Mouse (Mus musculus) heart, postnatal 0 days (tissue): ENCODE measurements around the gene 4931428L18Rik. TPM values are rescaled to one million over a fixed set of nuclear protein-coding genes. Genes with fewer than 3 reads are reported as not detected.

ENCODE experiments used
- ATAC-seq: fragments of 200-750 bp; cut with Nextera tagmentation; 2 replicates; pipeline ENCODE4 v1.8.0; 2017; ENCODE audit warnings: low read depth, moderate number of reproducible peaks, moderate library complexity; ENCODE audit not compliant: insufficient read depth
- DNase-seq: peaks from one replicate; pipeline ENCODE4 v3.0.0-alpha.2; 2016; ENCODE audit warnings: low spot score
- H3K27ac ChIP-seq: fragments of 300-500 bp; sonication (generic); 2 replicates; pipeline ENCODE4 v1.5.1; 2014; ENCODE audit warnings: low read depth, mild to moderate bottlenecking
- H3K27me3 ChIP-seq: fragments of 300-500 bp; sonication (generic); 2 replicates; pipeline ENCODE4 v1.6.1; 2014; ENCODE audit warnings: low read length, mixed read lengths; ENCODE audit not compliant: control insufficient read depth, insufficient read depth
- H3K36me3 ChIP-seq: fragments of 300-500 bp; sonication (generic); replicated peaks from 2 replicates; pipeline ENCODE4 v1.6.1; 2014; ENCODE audit warnings: low read length, mixed read lengths; ENCODE audit not compliant: control insufficient read depth, insufficient read depth
- H3K4me1 ChIP-seq: fragments of 300-500 bp; sonication (generic); 2 replicates; pipeline ENCODE4 v1.6.1; 2014; ENCODE audit warnings: antibody characterized with exemption; ENCODE audit not compliant: control insufficient read depth, insufficient read depth
- H3K4me2 ChIP-seq: fragments of 300-500 bp; sonication (generic); 2 replicates; pipeline ENCODE4 v1.6.1; 2014; ENCODE audit warnings: low read depth, mild to moderate bottlenecking, low read length, moderate library complexity
- H3K4me3 ChIP-seq: fragments of 300-500 bp; sonication (generic); 2 replicates; pipeline ENCODE4 v1.5.1; 2014; ENCODE audit warnings: low read depth, low read length
- H3K9ac ChIP-seq: fragments of 300-500 bp; sonication (generic); replicated peaks from 2 replicates; pipeline ENCODE4 v1.6.1; 2014; ENCODE audit warnings: low read depth, low read length, mixed read lengths
- H3K9me3 ChIP-seq: fragments of 300-500 bp; sonication (generic); replicated peaks from 2 replicates; pipeline ENCODE4 v1.6.1; 2016; ENCODE audit warnings: low read length; ENCODE audit not compliant: control insufficient read depth
- CTCF ChIP-seq: IDR thresholded peaks from 2 replicates; pipeline ENCODE4 v1.5.1; 2016; ENCODE audit warnings: antibody characterized with exemption, control low read depth, low read depth
- EP300 ChIP-seq: IDR thresholded peaks from 2 replicates; pipeline ENCODE4 v1.6.1; 2016; ENCODE audit warnings: antibody characterized with exemption, low read depth
- WGBS: fragments of 180-500 bp; shearing (Covaris S2); extraction: QIAGEN DNeasy Blood & Tissue Kit; methylation state at CpG from one replicate; pipeline ENCODE4 v1.1.7; 2014; 5-methylcytosine and 5-hydroxymethylcytosine counted together
- polyA plus RNA-seq: library from polyadenylated mRNA; unstranded; fragments of >200 nt; fragmentation: Nextera tagmentation; extraction: Ambion mirVana; gene quantifications from 2 replicates; pipeline ENCODE4 v1.2.1, GENCODE M21; 2015
- total RNA-seq: library from RNA; depleted of rRNA; stranded (reverse); fragments of >200 nt; gene quantifications from 2 replicates; pipeline ENCODE4 v1.2.3, GENCODE M21; 2014; ENCODE audit warnings: low replicate concordance

The 4931428L18Rik gene
- total and polyA plus RNA-seq, 2 experiments from 2014 or later = 0.23 TPM; not detected in 1

GRCm38 (mm10) chr1:31051370-31051921 is 171.0 kb downstream of the 4931428L18Rik start:
- Histone ChIP-seq H3K4me2 (no peak overlapping the region), H3K27ac (no peak overlapping the region), H3K4me1 (peaks cover 7% of the 10 kb centered on the region), H3K36me3 (no peaks in the 10 kb centered on the region), H3K9me3 (no peaks in the 10 kb centered on the region), H3K9ac (no peak overlapping the region), H3K27me3 (no peaks in the 10 kb centered on the region), H3K4me3 (no peak overlapping the region)
- ATAC-seq = no peak
- 86% methylated on average over 5 of the region's 5 CpGs for WGBS
- DNase-seq = no peak
- TF ChIP-seq EP300 (no peak), CTCF (no peak)

DNA sequence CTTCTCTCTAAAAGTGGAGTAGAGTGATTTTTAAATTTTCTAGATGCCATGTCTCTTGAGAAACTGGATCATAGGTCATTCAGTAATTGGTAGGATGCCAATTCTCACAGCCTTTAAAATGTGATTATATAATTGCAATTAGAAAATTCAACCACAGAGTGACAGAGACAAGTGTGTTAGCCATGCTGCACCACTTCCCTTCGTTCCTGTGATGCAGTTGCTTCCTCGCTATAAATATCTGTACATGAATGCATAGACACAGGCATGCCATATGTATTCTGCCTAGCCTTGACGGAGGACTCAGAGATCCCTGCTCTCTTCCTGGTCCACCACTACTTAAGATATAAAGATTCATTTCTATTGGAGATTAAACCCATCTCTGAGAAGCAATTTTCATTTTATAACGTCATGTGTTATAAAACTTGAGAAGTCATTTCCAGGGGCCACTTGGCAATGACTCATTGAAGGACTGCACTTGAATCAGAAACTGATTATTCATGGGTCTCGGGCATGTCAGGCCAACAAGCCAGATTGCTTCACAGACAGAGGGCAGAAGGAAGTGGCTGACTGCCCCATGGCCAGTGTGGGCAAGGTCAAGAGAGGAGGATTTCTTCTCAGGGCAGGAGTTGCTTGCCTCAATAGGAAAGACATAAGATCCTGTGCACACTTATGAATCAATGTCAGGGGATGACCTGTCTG is 172.4 kb downstream of the 4931428L18Rik start:
- DNase-seq (no peak), ATAC-seq (no peak; the same call in 1 of the 2 replicates)
- no peak overlapping the region for H3K27ac ChIP-seq
- WGBS = 29% methylated on average over 5 of the region's 5 CpGs
- H3K9me3 ChIP-seq = no peaks in the 10 kb centered on the region
- H3K27me3 ChIP-seq = no peaks in the 10 kb centered on the region
- no peak overlapping the region for H3K4me3 ChIP-seq
- H3K36me3 ChIP-seq = no peaks in the 10 kb centered on the region
- no peak for TF ChIP-seq CTCF
- TF ChIP-seq EP300 = no peak
- H3K4me1 ChIP-seq = peaks cover 7% of the 10 kb centered on the region
- H3K9ac ChIP-seq = no peak overlapping the region
- H3K4me2 ChIP-seq = no peak overlapping the region

DNA sequence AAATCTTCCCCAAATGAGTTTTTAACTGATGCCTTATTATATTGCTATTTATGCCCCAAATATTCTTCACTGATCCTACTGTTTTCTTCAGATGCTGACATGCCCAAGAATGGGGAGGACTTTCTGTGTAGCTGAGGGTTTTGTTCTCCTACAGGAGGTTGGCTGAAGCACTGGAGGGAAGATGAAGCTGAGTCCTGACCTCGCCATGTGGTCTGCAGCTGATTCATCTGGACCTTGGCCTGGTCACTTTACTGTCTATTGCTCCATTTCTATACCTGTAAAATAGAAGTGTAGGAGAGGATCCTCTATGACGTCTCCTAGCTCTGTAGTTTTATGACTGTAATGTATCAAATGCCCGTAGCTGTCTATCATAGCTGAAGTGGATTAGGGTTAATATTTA is 179.3 kb downstream of the 4931428L18Rik start:
- Histone ChIP-seq H3K4me1 (no peaks in the 10 kb centered on the region), H3K9me3 (peaks cover 4% of the 10 kb centered on the region; the same call in 1 of the 2 replicates), H3K9ac (no peak overlapping the region), H3K4me3 (no peak overlapping the region), H3K4me2 (no peak overlapping the region), H3K27me3 (no peaks in the 10 kb centered on the region), H3K36me3 (no peaks in the 10 kb centered on the region), H3K27ac (no peak overlapping the region)
- 80% methylated on average over 3 of the region's 3 CpGs for WGBS
- no peak for ATAC-seq
- DNase-seq = no peak
- TF ChIP-seq EP300 = no peak
- TF ChIP-seq CTCF = no peak

GRCm38 (mm10) chr1:31042793-31043192 is 179.7 kb downstream of the 4931428L18Rik start:
- no peaks in the 10 kb centered on the region for H3K27me3 ChIP-seq
- DNase-seq = no peak
- H3K9me3 ChIP-seq = peaks cover 4% of the 10 kb centered on the region; the same call in 1 of the 2 replicates
- H3K27ac ChIP-seq = no peak overlapping the region
- H3K9ac ChIP-seq = no peak overlapping the region
- no peaks in the 10 kb centered on the region for H3K4me1 ChIP-seq
- no peak overlapping the region for H3K4me2 ChIP-seq
- H3K4me3 ChIP-seq = no peak overlapping the region
- H3K36me3 ChIP-seq = no peaks in the 10 kb centered on the region
- WGBS = 71% methylated on average over 4 of the region's 4 CpGs
- ATAC-seq = no peak
- TF ChIP-seq CTCF (no peak), EP300 (no peak)

DNA sequence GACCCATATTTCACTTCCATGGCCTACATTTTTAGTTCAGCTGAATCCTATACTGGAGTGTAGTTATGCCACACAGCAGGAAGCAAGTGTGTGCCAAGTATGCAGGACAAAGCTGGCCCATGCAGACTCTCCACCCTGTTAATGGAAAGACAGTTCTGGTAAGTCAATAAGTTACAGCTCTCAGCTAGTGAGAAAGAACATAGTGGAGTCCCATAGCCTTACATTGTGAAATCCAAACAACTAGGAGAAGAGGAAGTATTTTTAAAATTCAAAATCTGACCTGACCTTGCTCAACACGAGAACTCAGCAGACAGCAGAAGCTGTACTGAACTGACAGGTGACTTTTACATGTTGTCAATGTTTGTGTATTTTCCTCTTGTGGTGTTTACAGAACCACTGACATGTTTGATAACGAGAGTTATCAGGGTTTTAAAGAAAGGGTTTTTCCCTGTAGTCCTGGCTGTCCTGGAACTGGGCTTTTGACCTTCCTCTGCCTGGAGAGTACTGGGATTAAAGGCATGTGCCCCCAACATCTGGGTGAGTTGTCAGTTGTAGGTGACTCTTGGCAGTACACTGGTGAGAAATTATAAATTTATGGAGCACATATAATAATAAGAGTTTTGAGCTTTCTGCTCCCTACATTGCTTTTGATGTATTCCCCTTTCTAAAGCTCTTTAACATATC is 188.5 kb downstream of the 4931428L18Rik start:
- no peaks in the 10 kb centered on the region; the same call in 1 of the 2 replicates for H3K9me3 ChIP-seq
- no peak overlapping the region for H3K9ac ChIP-seq
- no peak overlapping the region for H3K4me2 ChIP-seq
- no peaks in the 10 kb centered on the region for H3K36me3 ChIP-seq
- no peaks in the 10 kb centered on the region for H3K27me3 ChIP-seq
- H3K4me3 ChIP-seq = no peak overlapping the region
- TF ChIP-seq EP300 = no peak
- TF ChIP-seq CTCF = no peak
- H3K4me1 ChIP-seq = no peaks in the 10 kb centered on the region
- no peak for ATAC-seq
- 41% methylated on average over 2 of the region's 2 CpGs for WGBS
- no peak overlapping the region for H3K27ac ChIP-seq
- no peak for DNase-seq
